Mouse (Mus musculus) urinary bladder, adult 2 months (tissue): ENCODE data around the gene Rab21. TPM values are rescaled to one million over a fixed set of nuclear protein-coding genes. Genes with fewer than 3 reads are reported as not detected.

ENCODE experiments used
- DNase-seq: peaks from one replicate; pipeline ENCODE4 v3.0.0; 2022; ENCODE audit warnings: low spot score
- polyA plus RNA-seq: library from polyadenylated mRNA; depleted of rRNA; stranded (reverse); fragments of >200 nt; gene quantifications from 2 replicates; pipeline ENCODE4 v1.2.3, GENCODE M21; 2012; rRNA removed

The Rab21 gene
- polyA plus RNA-seq: 36.2 and 39.5 TPM in 2 replicates

DNA sequence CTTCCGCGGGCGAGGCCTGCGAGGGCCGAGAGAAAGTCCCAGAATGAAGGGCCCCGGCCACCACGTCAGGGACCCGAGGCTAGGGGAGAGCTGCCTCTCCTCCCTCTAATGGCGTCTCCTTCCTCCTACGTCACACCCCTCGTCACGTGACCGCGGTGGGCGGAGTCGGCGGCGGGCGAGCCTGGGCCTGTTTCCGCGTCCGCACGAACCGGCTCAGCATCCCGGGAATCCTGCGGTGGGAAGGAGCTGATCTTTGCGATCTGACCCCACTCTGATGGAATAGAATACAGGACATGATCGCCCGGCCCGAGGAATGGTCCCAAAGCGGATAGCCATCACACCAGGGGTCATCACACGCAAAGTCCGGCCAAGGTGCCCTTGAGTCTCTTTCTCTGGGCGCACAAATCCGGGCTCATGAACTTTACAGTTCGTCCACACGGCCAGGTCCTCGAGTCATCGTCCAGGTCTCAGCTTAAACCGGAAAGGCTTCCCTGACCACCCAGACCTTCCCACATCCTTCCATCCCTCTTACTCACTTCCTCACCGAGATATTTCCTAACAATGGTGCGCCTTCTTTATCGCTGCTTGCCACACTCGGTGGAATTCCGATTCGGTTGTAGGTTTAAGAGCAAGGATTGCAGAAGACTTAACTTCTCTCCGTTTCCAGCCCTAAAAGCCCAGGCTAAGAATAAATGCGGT is at the start of gene Rab21:
Gene Rab21 (minus strand): TSS at position 122 of the 699 bp plus-strand sequence.
- peak; percentile 100 for DNase-seq

- no peak for DNase-seq
Measured at GRCm38 (mm10) chr10:115363151-115363550, 47.8 kb upstream of the Rab21 start.

- no peak for DNase-seq
Measured at GRCm38 (mm10) chr10:115362623-115362964, 47.2 kb upstream of the Rab21 start.

GRCm38 (mm10) chr10:115361840-115362622 is 46.6 kb upstream of the Rab21 start, which contains the start of gene Tmem19:
TSS of gene Tmem19 (minus strand) at chr10:115362501.
- peak; percentile 97 for DNase-seq

- no peak for DNase-seq
Measured at GRCm38 (mm10) chr10:115359066-115359465, 43.7 kb upstream of the Rab21 start.

GRCm38 (mm10) chr10:115358216-115358919 is 43.0 kb upstream of the Rab21 start:
- no peak for DNase-seq

DNA sequence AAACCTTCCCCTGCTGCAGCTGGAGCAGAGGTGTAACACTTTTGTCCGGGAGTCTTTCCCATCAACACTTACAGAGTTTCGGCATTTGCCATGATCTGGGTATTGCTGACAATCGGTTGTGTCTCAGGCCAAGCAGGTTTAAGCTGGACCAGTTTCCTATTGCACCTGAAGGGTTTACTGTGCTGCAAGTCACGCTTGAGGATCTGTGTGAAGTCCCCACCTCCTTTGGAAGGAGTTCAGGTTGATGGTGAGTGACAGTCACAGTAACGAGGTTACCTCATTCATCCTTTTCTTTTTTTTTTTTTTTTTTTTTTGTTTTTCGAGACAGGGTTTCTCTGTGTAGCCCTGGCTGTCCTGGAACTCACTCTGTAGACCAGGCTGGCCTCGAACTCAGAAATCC is 40.7 kb upstream of the Rab21 start:
- no peak for DNase-seq

DNA sequence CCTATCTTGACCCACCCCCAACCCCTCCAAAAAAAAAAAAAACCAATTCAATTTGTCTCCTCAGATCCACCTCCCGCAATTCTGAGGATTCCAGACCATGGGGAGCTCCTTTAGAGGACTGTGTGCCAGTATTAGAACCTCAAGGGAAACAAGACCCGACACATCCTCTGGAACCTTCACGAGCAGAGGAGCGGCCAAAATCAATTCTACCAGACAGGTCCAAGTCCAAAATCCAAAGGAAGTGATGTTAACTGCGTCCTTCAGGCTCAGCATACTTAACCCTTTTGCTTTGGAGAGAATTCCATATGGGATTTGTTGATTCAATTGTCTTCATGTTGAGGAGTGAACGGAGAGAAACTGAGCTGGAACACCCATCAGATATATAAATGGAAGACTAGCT is 39.6 kb upstream of the Rab21 start:
- DNase-seq: no peak

DNA sequence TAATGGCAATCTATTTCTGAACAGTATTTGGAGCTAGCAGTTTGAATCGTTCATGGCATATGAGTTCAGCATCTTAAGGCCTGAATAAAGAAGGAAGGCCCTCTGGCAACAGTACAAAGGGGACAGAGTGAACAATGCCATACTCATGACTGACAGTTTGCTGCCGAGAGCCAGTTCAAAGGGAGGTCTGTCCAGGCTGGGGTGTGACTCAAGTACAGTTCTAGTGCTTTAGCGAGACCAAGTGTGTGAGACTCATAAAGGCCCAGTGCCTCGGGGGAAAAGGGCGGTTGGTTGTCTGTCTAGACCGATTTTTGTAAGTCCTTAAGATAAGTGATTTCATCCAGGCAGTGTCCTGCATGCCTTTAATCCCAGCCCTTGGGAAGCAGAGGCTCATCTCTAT is 39.2 kb upstream of the Rab21 start:
- no peak for DNase-seq

DNA sequence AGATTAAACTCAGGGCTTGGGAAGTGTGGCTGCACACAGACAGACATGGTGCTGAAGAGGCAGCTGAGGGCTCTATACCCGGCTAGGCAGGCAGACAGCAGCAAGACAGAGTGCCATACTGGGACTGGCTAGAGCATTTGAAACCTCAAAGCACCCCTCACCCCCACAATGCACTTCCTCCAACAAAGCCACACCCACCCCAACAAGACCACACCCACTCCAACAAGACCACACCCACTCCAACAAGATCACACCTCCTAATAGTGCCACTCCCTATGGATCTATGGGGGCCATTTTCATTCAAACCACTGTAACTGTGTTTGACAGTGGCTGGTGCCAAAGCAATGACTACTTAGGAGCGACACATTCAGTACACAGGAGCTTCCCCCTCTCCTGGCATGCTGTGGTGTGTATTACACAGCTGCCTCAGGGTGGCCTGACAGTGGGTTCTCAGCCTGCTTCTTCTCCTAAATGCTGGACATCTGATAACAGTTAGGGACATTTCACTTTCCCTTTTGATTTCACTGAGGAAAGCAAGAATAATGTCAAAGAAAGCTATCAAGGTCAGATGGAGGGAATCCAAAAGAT is 35.5 kb upstream of the Rab21 start:
- DNase-seq: no peak

DNA sequence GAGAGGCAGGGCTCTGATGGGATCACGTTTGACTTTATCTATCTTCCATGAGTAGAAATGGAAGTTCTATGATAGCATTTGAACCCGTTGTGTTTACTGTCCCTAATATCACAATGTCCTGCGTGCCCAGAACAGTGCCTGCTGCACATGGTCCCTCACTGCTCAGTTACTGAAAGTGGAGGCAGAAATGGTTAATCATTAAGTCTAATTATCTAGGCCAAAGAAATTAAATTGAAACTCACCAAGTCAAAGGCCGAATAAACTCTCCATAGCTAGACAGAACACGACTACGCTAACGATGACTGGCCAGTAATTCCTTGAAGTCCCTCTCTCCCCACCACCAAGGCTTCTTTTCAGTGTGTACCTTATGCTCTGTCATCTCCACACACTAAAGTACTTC is 34.1 kb upstream of the Rab21 start:
- no peak for DNase-seq

GRCm38 (mm10) chr10:115349029-115349428 is 33.6 kb upstream of the Rab21 start:
- DNase-seq: no peak

DNA sequence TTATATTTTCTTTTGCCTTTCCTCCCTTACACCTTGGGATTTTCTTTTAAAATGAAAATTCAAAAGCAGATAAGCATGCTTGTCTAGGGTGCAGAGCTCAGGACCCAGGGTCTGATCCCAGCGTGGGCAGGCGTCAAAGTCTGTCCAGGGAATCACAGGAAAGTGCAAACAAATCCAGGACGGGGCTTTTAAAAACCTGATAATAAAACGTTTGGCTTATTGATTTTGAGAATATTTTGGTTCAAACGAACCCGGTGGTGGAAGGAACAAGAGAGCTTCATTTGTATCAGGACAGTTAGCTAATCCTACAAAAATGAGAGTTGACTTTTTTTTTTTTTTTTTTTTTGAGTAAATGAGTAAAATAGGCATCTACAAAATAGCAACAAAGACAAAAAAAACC is 32.7 kb upstream of the Rab21 start:
- DNase-seq: no peak

GRCm38 (mm10) chr10:115346444-115346843 is 31.1 kb upstream of the Rab21 start:
- no peak for DNase-seq

GRCm38 (mm10) chr10:115342771-115343425 is 27.5 kb upstream of the Rab21 start:
- no peak for DNase-seq

DNA sequence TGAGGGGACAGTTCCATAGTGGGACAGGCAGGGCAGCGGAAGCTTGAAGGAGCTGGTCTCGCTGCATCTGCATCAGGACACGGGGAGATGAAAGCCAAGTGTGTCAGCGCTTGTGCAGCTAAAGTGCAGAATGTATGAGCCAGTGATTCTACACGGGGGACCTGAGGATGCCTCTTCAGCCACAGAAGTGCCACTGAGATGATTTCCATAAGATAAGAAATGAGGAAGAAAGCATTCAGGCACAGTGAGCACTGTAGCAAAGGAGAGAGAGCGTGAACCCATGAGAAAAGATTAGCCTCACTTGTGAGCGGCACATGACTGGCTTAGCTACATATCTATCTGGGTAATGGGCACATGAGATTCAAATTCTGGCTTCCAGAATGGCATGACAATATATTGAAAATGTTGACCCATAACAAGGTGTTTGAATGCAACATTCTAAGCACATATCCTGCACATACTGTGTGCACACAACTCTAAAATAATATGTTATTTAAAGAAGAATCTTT is 24.5 kb upstream of the Rab21 start:
- DNase-seq: no peak

GRCm38 (mm10) chr10:115336901-115337300 is 21.5 kb upstream of the Rab21 start:
- DNase-seq: no peak

DNA sequence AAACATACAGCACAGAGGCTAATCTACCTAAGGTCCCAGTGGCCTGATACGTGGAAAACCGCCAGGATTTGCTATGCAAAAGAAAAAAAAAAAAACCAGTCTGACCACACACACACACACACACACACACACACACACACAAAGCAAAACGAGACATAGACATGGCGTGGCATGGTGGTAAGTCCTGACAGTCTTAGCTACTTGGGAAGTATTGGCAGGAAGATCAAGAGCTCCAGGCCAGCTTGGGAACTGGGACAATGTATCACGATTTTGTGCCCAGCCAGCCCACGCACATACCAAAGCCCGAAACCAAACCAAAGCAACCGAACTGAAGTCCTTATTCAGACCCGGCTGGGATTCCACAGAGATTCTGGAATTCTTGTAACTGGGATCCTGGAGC is 18.1 kb upstream of the Rab21 start:
- DNase-seq: no peak

GRCm38 (mm10) chr10:115332997-115333396 is 17.6 kb upstream of the Rab21 start:
- DNase-seq: no peak

GRCm38 (mm10) chr10:115332420-115332952 is 17.1 kb upstream of the Rab21 start:
- no peak for DNase-seq

- no peak for DNase-seq
Measured at GRCm38 (mm10) chr10:115329010-115329530, 13.7 kb upstream of the Rab21 start.
